Mouse (Mus musculus) liver, postnatal 0 days (tissue): ENCODE data around the gene Fam131a. TPM values are rescaled to one million over a fixed set of nuclear protein-coding genes. Genes with fewer than 3 reads are reported as not detected.

Experiments
- ATAC-seq: fragments of 200-750 bp; cut with Nextera tagmentation; 2 replicates; pipeline ENCODE4 v1.8.0; 2017; ENCODE audit warnings: mild to moderate bottlenecking, moderate library complexity
- DNase-seq: peaks from one replicate; pipeline ENCODE4 v3.0.0-alpha.2; 2016
- H3K27ac ChIP-seq: fragments of 300-500 bp; sonication (generic); 2 replicates; pipeline ENCODE4 v1.5.1; 2014; ENCODE audit warnings: antibody characterized with exemption, moderate library complexity, mild to moderate bottlenecking, low read depth
- H3K27me3 ChIP-seq: fragments of 300-500 bp; sonication (generic); 2 replicates; pipeline ENCODE4 v1.6.1; 2014; ENCODE audit warnings: low read length, control low read depth, mixed read lengths; ENCODE audit not compliant: insufficient read depth
- H3K36me3 ChIP-seq: fragments of 300-500 bp; sonication (generic); replicated peaks from 2 replicates; pipeline ENCODE4 v1.6.1; 2014; ENCODE audit warnings: mild to moderate bottlenecking, control low read depth, low read length, moderate library complexity, mixed read lengths; ENCODE audit not compliant: insufficient read depth
- H3K4me1 ChIP-seq: fragments of 300-500 bp; sonication (generic); 2 replicates; pipeline ENCODE4 v1.6.1; 2014; ENCODE audit warnings: antibody characterized with exemption, mild to moderate bottlenecking, control low read depth; ENCODE audit not compliant: insufficient read depth
- H3K4me2 ChIP-seq: fragments of 300-500 bp; sonication (generic); 2 replicates; pipeline ENCODE4 v1.6.1; 2014; ENCODE audit warnings: low read depth, mild to moderate bottlenecking, low read length, moderate library complexity, mixed read lengths
- H3K4me3 ChIP-seq: fragments of 300-500 bp; sonication (generic); 2 replicates; pipeline ENCODE4 v1.5.1; 2014; ENCODE audit warnings: low read depth, low read length
- H3K9ac ChIP-seq: fragments of 300-500 bp; sonication (generic); replicated peaks from 2 replicates; pipeline ENCODE4 v1.6.1; 2014; ENCODE audit warnings: mild to moderate bottlenecking, moderate library complexity
- H3K9me3 ChIP-seq: fragments of 300-500 bp; sonication (generic); 2 replicates; pipeline ENCODE4 v1.6.1; 2016; ENCODE audit warnings: mild to moderate bottlenecking, control low read depth, low read length, mixed read lengths
- CTCF ChIP-seq: sonication (generic); IDR thresholded peaks from 2 replicates; pipeline ENCODE4 v1.5.1; 2016; ENCODE audit warnings: antibody characterized with exemption, low read depth
- EP300 ChIP-seq: IDR thresholded peaks from 2 replicates; pipeline ENCODE4 v1.6.1; 2016; ENCODE audit warnings: antibody characterized with exemption, low read depth, mild to moderate bottlenecking
- WGBS: fragments of 180-500 bp; shearing (Covaris S2); extraction: QIAGEN DNeasy Blood & Tissue Kit; methylation state at CpG from one replicate; pipeline ENCODE4 v1.1.7; 2014; ENCODE audit not compliant: insufficient replicate concordance; 5-methylcytosine and 5-hydroxymethylcytosine counted together
- polyA plus RNA-seq: library from polyadenylated mRNA; unstranded; fragments of >200 nt; fragmentation: Nextera tagmentation; extraction: Ambion mirVana; gene quantifications from 2 replicates; pipeline ENCODE4 v1.2.1, GENCODE M21; 2015

The Fam131a gene
- polyA plus RNA-seq, 1 experiment from 2014 or later = 0.88 TPM

GRCm38 (mm10) chr16:20714307-20715080 lies 21.5 kb downstream of the Fam131a start:
- Histone ChIP-seq H3K4me1 (peaks cover 36% of the 10 kb centered on the region), H3K36me3 (peaks cover 6% of the 10 kb centered on the region; the same call in 1 of the 2 replicates), H3K9me3 (no peaks in the 10 kb centered on the region)

GRCm38 (mm10) chr16:20715161-20715560 lies 22.1 kb downstream of the Fam131a start:
- Histone ChIP-seq H3K27me3 (0 out of 2 replicates have a peak, but pooled peaks cover 3% of the 10 kb centered on the region), H3K27ac (peak overlapping the region; percentile 95), H3K4me2 (peak overlapping the region; percentile 100), H3K36me3 (peaks cover 8% of the 10 kb centered on the region), H3K4me3 (peak overlapping the region; percentile 78), H3K9me3 (no peaks in the 10 kb centered on the region), H3K9ac (peak overlapping the region; percentile 79), H3K4me1 (peaks cover 36% of the 10 kb centered on the region)
- no peak for TF ChIP-seq CTCF
- no peak for TF ChIP-seq EP300
- ATAC-seq (no peak), DNase-seq (no peak)
- WGBS = 74% methylated on average over 2 of the region's 2 CpGs

More at GRCm38 (mm10) chr16:20714307-20715080, 21.5 kb downstream of the Fam131a start:
- no peak for ATAC-seq
- no peak overlapping the region for H3K27ac ChIP-seq
- H3K9ac ChIP-seq = peak overlapping the region; percentile 79
- WGBS = 62% methylated on average over 11 of the region's 11 CpGs
- H3K27me3 ChIP-seq = 0 out of 2 replicates have a peak, but pooled peaks cover 3% of the 10 kb centered on the region
- TF ChIP-seq CTCF (no peak), EP300 (no peak)
- peak overlapping the region; percentile 100 for H3K4me2 ChIP-seq
- H3K4me3 ChIP-seq = peak overlapping the region; percentile 78
- no peak for DNase-seq

GRCm38 (mm10) chr16:20715566-20715965 lies 22.5 kb downstream of the Fam131a start:
- Histone ChIP-seq H3K36me3 (peaks cover 11% of the 10 kb centered on the region), H3K4me2 (peak overlapping the region; percentile 100), H3K9me3 (no peaks in the 10 kb centered on the region), H3K27ac (peak overlapping the region; percentile 95), H3K9ac (peak overlapping the region; percentile 79), H3K4me1 (peaks cover 36% of the 10 kb centered on the region), H3K27me3 (0 out of 2 replicates have a peak, but pooled peaks cover 3% of the 10 kb centered on the region), H3K4me3 (peak overlapping the region; percentile 78)
- no peak for TF ChIP-seq CTCF
- no peak for TF ChIP-seq EP300
- no peak for DNase-seq
- no peak for ATAC-seq
- 12% methylated on average over 12 of the region's 12 CpGs for WGBS

DNA sequence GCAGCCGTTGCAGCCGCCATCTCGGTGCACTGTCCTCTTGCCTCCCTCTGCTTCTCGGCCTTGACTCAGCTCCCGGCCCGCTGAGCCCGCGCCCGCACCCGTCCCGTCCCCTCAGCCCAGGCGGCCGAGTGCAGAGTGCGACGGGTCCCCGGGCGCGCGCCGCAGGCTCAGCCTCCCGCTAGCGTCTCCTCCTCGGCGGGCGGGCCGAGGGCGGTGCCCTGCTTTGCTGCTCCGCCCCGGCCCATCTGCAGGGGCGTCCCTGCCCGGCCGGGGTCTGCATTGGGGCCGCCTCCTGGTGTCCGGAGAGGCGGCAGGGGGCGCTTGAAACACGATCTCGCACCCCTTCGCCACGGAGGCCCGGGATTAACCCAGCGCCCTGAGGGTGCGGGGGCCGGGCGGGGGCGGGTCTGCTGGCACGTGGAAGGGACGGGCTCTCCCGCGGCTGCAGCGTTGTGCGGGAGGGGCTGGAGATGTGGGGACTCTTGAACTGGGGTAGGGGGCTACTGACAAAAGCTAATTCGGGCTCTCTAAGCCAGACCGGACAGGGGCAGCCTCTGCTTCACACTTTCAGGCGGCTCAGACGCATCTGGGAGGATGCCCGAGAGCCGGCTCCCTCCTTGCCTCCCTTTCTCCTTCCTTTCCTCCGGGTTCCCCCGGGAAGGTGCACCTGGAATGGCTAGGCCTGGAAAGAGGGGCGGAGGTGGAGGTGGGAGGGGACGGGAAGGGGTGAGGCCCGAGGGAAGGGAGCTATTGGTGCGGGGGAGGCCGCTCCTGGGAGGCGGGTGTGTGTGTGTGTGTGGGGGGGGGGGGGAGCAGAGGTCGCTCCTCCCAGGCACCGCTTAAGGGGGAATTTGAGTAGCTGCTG lies 23.2 kb downstream of the Fam131a start:
- ATAC-seq (peak; percentile 50), DNase-seq (peak; percentile 83)
- TF ChIP-seq EP300 (no peak), CTCF (peak; percentile 33; the same call in 1 of the 2 replicates)
- H3K27ac ChIP-seq = peak overlapping the region; percentile 95
- peak overlapping the region; percentile 78 for H3K4me3 ChIP-seq
- 2% methylated on average over 47 of the region's 68 CpGs for WGBS
- H3K4me1 ChIP-seq = peaks cover 36% of the 10 kb centered on the region
- H3K27me3 ChIP-seq = 0 out of 2 replicates have a peak, but pooled peaks cover 3% of the 10 kb centered on the region
- peak overlapping the region; percentile 100 for H3K4me2 ChIP-seq
- peaks cover 10% of the 10 kb centered on the region for H3K36me3 ChIP-seq
- no peaks in the 10 kb centered on the region for H3K9me3 ChIP-seq
- H3K9ac ChIP-seq = peak overlapping the region; percentile 79

DNA sequence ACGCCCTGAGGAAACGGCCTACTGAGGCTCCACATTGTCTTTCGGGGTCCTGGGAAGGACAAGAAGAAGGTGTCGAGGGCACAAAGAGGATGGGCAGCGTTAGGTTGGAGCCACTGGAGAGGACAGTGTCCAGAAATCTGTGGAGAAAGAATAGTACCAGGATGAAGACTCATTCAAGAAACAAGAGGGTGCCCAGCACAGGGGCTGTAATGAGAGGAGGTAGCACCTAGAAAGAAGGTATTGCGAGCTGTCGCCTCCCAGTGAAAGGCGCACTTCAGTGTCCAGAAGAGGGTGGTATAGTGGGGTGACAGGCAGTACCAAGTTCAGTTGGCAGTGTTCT lies 23.8 kb downstream of the Fam131a start:
- Histone ChIP-seq H3K27ac (peak overlapping the region; percentile 95), H3K4me3 (peak overlapping the region; percentile 78), H3K4me2 (peak overlapping the region; percentile 100), H3K36me3 (peaks cover 15% of the 10 kb centered on the region), H3K27me3 (0 out of 2 replicates have a peak, but pooled peaks cover 3% of the 10 kb centered on the region), H3K9me3 (no peaks in the 10 kb centered on the region), H3K9ac (peak overlapping the region; percentile 79), H3K4me1 (peaks cover 36% of the 10 kb centered on the region)
- 2% methylated on average over 8 of the region's 8 CpGs for WGBS
- no peak for ATAC-seq
- no peak for TF ChIP-seq CTCF
- no peak for TF ChIP-seq EP300
- no peak for DNase-seq
